Mouse (Mus musculus) mesoderm, embryonic 11.5 days (tissue): ENCODE data around the gene Jkamp.
A peak's percentile ranks its signal among the peaks of the same experiment; 100 is the strongest.

ENCODE experiments used
- DNase-seq: peaks from one replicate; pipeline ENCODE4 v3.0.0-alpha.2; 2012; ENCODE audit warnings: low read depth, low spot score

Gene Jkamp

GRCm38 (mm10) chr12:72086166-72086825 lies 907 bp downstream of the Jkamp start:
- DNase-seq, result no peak

GRCm38 (mm10) chr12:72089802-72090201 lies 4.4 kb downstream of the Jkamp start:
- no peak for DNase-seq

GRCm38 (mm10) chr12:72096966-72097365 lies 11.6 kb downstream of the Jkamp start:
- no peak for DNase-seq

GRCm38 (mm10) chr12:72102776-72103175 lies 17.4 kb downstream of the Jkamp start:
- DNase-seq, result no peak

GRCm38 (mm10) chr12:72104027-72104426 lies 18.6 kb downstream of the Jkamp start:
- no peak for DNase-seq

GRCm38 (mm10) chr12:72104525-72105281 lies 19.3 kb downstream of the Jkamp start:
- DNase-seq, result peak; percentile 85

- no peak for DNase-seq
These were observed 29.7 kb downstream of the Jkamp start for GRCm38 (mm10) chr12:72115126-72115525.

- no peak for DNase-seq
These were observed 30.4 kb downstream of the Jkamp start for GRCm38 (mm10) chr12:72115686-72116345.

GRCm38 (mm10) chr12:72129203-72129602 lies 43.8 kb downstream of the Jkamp start:
- DNase-seq, result no peak

- DNase-seq, result peak; percentile 6
These were observed 65.4 kb downstream of the Jkamp start for GRCm38 (mm10) chr12:72150786-72151185.
